Mouse (Mus musculus) lung, adult 2 months (tissue): ENCODE measurements around the gene Crim1. TPM values are rescaled to one million over a fixed set of nuclear protein-coding genes. Genes with fewer than 3 reads are reported as not detected.

ENCODE experiments used
- DNase-seq: peaks from one replicate; pipeline ENCODE4 v3.0.0; 2022
- H3K4me1 ChIP-seq: fragments of 200-500 bp; 2 replicates; pipeline ENCODE4 v1.6.1; 2011; ENCODE audit warnings: low read length; ENCODE audit not compliant: control insufficient read depth, insufficient read depth
- H3K4me3 ChIP-seq: fragments of 200-500 bp; replicated peaks from 2 replicates; pipeline ENCODE3; 2011; ENCODE audit warnings: low read depth, mild to moderate bottlenecking, control low read depth, low read length; ENCODE audit errors: extremely low read depth
- CTCF ChIP-seq: fragments of 200-500 bp; IDR thresholded peaks from 2 replicates; pipeline ENCODE4 v1.5.1; 2011; ENCODE audit warnings: mild to moderate bottlenecking, low read length, control low read depth; ENCODE audit not compliant: insufficient read depth
- POLR2A ChIP-seq: fragments of 200-500 bp; IDR thresholded peaks from 2 replicates; pipeline ENCODE4 v1.6.1; 2011; ENCODE audit warnings: low read depth, mild to moderate bottlenecking, control low read depth, low read length, borderline replicate concordance; ENCODE audit errors: extremely low read depth
- WGBS: fragments of 180-500 bp; shearing (Covaris S2); methylation state at CpG from one replicate; pipeline ENCODE4 v1.1.7; 2018; 5-methylcytosine and 5-hydroxymethylcytosine counted together
- polyA plus RNA-seq: library from polyadenylated mRNA; depleted of rRNA; stranded (reverse); fragments of >200 nt; gene quantifications from 2 replicates; pipeline ENCODE4 v1.2.3, GENCODE M21; 2012; rRNA removed

Crim1 gene
- polyA plus RNA-seq, 1 experiment, result 119 TPM

DNA sequence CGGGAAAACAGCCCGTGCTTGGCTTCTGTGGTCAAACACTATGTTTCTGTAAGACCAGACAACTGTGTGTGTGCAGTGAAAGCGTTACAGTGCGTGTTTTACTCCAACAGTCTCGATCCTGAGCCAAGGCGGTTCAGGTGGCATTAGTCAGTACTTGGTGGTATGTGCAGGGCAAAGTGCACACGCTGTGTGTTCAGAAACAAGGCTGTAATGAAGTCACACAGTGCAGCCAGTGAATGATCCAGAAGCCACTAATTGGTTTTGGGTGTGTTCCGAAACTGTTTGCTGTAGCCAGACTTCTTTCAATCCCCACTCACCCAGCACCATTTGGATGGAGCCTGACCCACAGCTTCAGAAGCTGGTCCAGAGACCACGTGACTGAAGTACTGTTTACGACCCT is 208.3 kb downstream of the Crim1 start:
- WGBS, result 74% methylated on average over 10 of the region's 10 CpGs
- no peak for DNase-seq
- Histone ChIP-seq H3K4me3 (no peak overlapping the region), H3K4me1 (peaks cover 2% of the 10 kb centered on the region)
- TF ChIP-seq CTCF (no peak), POLR2A (no peak)

DNA sequence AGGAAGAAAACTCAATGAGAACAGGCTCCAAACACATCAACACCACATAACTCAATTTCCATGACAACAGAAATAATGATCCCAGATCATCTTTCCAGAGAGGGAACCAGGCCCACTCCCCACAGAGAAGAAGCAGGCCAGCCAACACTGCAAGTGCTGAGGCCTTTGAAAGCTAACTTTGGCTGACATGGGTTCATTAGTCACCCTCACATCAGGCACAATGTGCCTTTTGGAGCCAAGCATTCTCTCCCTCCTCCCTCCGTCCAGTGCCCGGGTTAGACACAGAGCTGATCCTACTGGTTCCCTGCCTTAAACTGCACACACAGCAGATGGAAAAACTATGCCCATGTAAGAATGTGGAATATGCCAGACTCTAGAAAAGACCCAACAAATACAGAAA is 209.9 kb downstream of the Crim1 start:
- H3K4me1 ChIP-seq, result peaks cover 5% of the 10 kb centered on the region
- no peak for DNase-seq

DNA sequence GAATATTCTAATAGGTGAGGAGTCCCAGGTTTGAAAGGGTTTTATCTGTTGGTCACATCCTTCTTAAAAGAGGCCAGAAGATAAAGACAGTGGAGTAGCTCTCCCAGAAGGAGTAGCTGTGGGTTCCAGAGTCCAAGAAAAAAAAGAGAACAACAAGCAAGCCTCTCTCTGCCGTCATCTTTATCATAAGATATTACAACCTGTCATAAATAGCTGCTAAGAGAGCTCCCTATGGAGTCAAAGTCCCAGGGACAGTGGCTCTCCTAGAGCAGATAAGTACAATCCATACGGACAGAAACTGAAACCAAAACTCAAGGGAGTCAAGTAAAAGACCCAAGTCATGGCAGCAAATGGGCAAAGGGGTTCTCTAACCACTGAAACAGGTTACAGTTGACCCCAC is 215.2 kb downstream of the Crim1 start:
- WGBS, result 67% methylated on average over 2 of the region's 2 CpGs
- H3K4me1 ChIP-seq, result peaks cover 15% of the 10 kb centered on the region
- no peak for DNase-seq
- H3K4me3 ChIP-seq, result no peak overlapping the region
- TF ChIP-seq CTCF (no peak), POLR2A (no peak)

More for the DNA sequence above, 209.9 kb downstream of the Crim1 start:
- no peak overlapping the region for H3K4me3 ChIP-seq
- WGBS, result 57% methylated on average over 2 of the region's 2 CpGs
- TF ChIP-seq CTCF (no peak), POLR2A (no peak)

DNA sequence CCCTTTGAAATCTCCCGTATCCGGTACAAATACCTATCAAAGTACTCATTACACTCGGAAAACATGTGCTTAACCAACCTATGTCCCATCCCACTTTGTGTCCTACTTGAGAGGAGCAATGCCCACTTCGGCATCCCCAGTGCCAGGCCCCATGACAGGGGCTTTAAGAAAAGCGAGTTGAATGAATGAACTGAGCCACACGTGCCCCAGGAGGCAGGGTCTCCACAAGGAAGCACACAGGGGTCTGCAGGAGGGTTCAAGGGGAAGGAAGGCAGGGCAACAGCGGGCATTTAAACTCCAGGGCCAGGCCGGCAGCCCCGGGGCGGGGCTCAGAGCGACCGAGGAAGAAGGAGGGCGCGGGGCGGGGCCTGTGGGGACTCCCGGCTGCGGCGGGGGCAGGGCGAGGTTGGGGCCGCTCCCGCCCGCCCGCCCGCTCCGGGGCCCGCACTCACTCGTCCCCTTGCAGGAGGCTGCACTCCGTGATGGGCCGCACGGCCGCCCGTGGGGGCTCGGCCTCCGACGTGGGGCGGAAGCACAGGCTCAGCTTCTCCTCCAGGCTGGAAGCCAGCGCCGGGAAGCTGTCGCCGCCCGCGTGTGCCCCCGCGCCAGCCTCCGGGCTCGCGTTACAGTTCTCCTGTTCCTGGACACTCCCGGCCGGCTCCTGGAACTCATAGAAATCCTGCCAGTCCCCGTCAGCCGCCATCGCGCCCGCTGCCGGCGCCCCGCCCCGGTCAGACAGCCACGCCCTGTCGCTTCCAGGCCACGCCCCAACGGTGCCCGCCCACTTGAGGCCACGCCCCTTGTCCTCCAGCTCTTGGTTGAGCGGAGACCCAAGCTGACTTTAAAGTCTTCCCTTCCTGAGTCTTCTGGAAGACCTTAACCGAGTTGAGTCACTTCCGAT is 217.6 kb downstream of the Crim1 start, which contains the start of gene Fez2:
Fez2 (minus strand) TSS at position 772 of the 901 bp plus-strand sequence.
- WGBS, result 1% methylated on average over 57 of the region's 67 CpGs
- Histone ChIP-seq H3K4me3 (peak within 1 kb of the TSS; percentile 94), H3K4me1 (peaks cover 15% of the 10 kb centered on the region)
- DNase-seq, result peak; percentile 98
- TF ChIP-seq POLR2A, result peak; percentile 52; the same call in 1 of the 2 replicates
- no peak for TF ChIP-seq CTCF

DNA sequence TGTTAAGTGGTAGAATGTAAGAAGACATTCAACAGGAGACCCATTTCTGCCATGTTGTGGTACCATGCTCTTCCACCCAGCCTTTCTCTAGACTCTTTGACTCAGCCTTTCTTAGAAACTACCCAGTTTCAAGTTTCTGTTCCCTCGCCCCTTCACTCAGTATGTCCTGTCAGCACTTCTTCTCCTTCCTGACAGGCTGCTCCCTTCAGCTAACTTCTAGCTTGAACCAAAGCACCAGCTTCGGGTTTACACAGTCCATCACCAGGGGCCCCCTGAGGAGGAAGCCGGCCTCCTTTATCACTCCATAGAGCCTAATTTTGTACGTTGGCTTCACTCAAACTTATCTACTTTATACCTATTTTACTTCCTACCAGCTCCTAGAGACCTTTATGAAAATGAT is 219.2 kb downstream of the Crim1 start:
- TF ChIP-seq CTCF (no peak), POLR2A (no peak)
- WGBS, result 75% methylated on average over 4 of the region's 4 CpGs
- no peak for DNase-seq
- Histone ChIP-seq H3K4me1 (peaks cover 15% of the 10 kb centered on the region), H3K4me3 (no peak overlapping the region)

DNA sequence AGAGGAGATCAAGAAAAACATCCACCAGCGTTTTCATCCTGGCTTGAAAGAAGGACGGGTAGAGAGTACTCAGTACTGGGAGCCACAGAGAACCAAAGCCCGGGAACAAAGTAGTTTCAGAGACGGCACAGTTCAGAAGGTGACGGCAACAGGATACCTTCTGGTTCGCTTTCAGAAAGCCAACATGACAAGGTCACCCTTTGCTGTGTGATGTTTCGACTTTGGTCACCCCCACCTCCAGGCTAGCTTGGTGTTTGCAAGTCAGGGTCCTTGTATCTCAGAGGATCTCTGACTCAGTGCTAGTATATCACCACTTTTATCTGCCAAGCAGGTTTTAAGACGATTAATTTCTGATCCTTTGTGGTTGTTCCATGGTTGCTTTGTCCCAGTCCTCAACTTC is 225.0 kb downstream of the Crim1 start:
- Histone ChIP-seq H3K4me3 (no peak overlapping the region), H3K4me1 (no peaks in the 10 kb centered on the region)
- DNase-seq, result no peak
- 84% methylated on average over 8 of the region's 8 CpGs for WGBS
- TF ChIP-seq CTCF (no peak), POLR2A (no peak)

Other genes with a start within 250 kb of the Crim1 start
- gene Fez2, start 217.9 kb downstream of the Crim1 start, polyA plus RNA-seq, result 29.5 and 40.0 TPM in 2 replicates